Mouse (Mus musculus) stomach, postnatal 0 days (tissue): ENCODE results near the gene Smim15.

ENCODE experiments used
- CTCF ChIP-seq: IDR thresholded peaks from 2 replicates; pipeline ENCODE4 v1.5.1; 2016; ENCODE audit warnings: antibody characterized with exemption, low read depth, mild to moderate bottlenecking, moderate library complexity
- EP300 ChIP-seq: optimal IDR thresholded peaks from 2 replicates; pipeline ENCODE3; 2016; ENCODE audit warnings: antibody characterized with exemption

GRCm38 (mm10) chr13:108063374-108064134 is 19.3 kb downstream of the Smim15 start:
- TF ChIP-seq CTCF (peak; percentile 40), EP300 (no peak)
